Mouse (Mus musculus) limb, embryonic 11.5 days (tissue): ENCODE measurements around the gene Espnl. TPM values are rescaled to one million over a fixed set of nuclear protein-coding genes. Genes with fewer than 3 reads are reported as not detected.
A peak's percentile ranks its signal among the peaks of the same experiment; 100 is the strongest.

Experiments
- ATAC-seq: fragments of 200-750 bp; cut with Nextera tagmentation; 2 replicates; pipeline ENCODE4 v1.8.0; 2017; ENCODE audit warnings: low read depth; ENCODE audit not compliant: insufficient number of reproducible peaks, low FRiP score, low TSS enrichment
- DNase-seq: peaks from one replicate; pipeline ENCODE4 v3.0.0-alpha.2; 2015; ENCODE audit warnings: low spot score
- H3K27ac ChIP-seq: fragments of 300-500 bp; sonication (generic); replicated peaks from 2 replicates; pipeline ENCODE4 v1.5.1; 2014; ENCODE audit warnings: low read depth, mild to moderate bottlenecking, low read length
- H3K27me3 ChIP-seq: fragments of 300-500 bp; sonication (generic); 2 replicates; pipeline ENCODE4 v1.6.1; 2014; ENCODE audit warnings: mild to moderate bottlenecking, low read length, mixed read lengths; ENCODE audit not compliant: control insufficient read depth, insufficient read depth
- H3K36me3 ChIP-seq: fragments of 300-500 bp; sonication (generic); 2 replicates; pipeline ENCODE4 v1.6.1; 2014; ENCODE audit warnings: mild to moderate bottlenecking, low read length, moderate library complexity, mixed read lengths; ENCODE audit not compliant: control insufficient read depth, insufficient read depth
- H3K4me1 ChIP-seq: fragments of 300-500 bp; sonication (generic); 2 replicates; pipeline ENCODE4 v1.6.1; 2014; ENCODE audit warnings: low read length, mixed read lengths; ENCODE audit not compliant: control insufficient read depth, insufficient read depth
- H3K4me2 ChIP-seq: fragments of 300-500 bp; sonication (generic); 2 replicates; pipeline ENCODE4 v1.6.1; 2014; ENCODE audit warnings: low read depth, mild to moderate bottlenecking, moderate library complexity; ENCODE audit not compliant: severe bottlenecking
- H3K4me3 ChIP-seq: fragments of 300-500 bp; sonication (generic); 2 replicates; pipeline ENCODE4 v1.5.1; 2014; ENCODE audit warnings: low read depth, low read length
- H3K9ac ChIP-seq: fragments of 300-500 bp; sonication (generic); 2 replicates; pipeline ENCODE4 v1.6.1; 2014; ENCODE audit warnings: mild to moderate bottlenecking, low read length
- H3K9me3 ChIP-seq: fragments of 300-500 bp; sonication (generic); 2 replicates; pipeline ENCODE4 v1.6.1; 2016; ENCODE audit warnings: low read length; ENCODE audit not compliant: control insufficient read depth
- WGBS: fragments of 180-500 bp; shearing (Covaris S2); extraction: QIAGEN DNeasy Blood & Tissue Kit; methylation state at CpG from one replicate; pipeline ENCODE4 v1.1.7; 2014; 5-methylcytosine and 5-hydroxymethylcytosine counted together
- polyA plus RNA-seq: library from polyadenylated mRNA; unstranded; fragments of >200 nt; fragmentation: Nextera tagmentation; extraction: Ambion mirVana; gene quantifications from 2 replicates; pipeline ENCODE4 v1.2.1, GENCODE M21; 2014

Gene Espnl
- polyA plus RNA-seq, 1 experiment from 2014 or later = 0.05 TPM

- DNase-seq = no peak
- peaks cover 7% of the 10 kb centered on the region; the same call in 1 of the 2 replicates for H3K36me3 ChIP-seq
- ATAC-seq = no peak
- H3K4me2 ChIP-seq = no peak overlapping the region
- no peak overlapping the region for H3K27ac ChIP-seq
- no peaks in the 10 kb centered on the region for H3K9me3 ChIP-seq
- no peaks in the 10 kb centered on the region for H3K27me3 ChIP-seq
- 91% methylated on average over 11 of the region's 11 CpGs for WGBS
- no peak overlapping the region for H3K9ac ChIP-seq
- no peak overlapping the region for H3K4me3 ChIP-seq
- no peaks in the 10 kb centered on the region for H3K4me1 ChIP-seq
These were observed 29.6 kb upstream of the Espnl start for GRCm38 (mm10) chr1:91292101-91292825.

- H3K4me1 ChIP-seq = no peaks in the 10 kb centered on the region
- ATAC-seq (no peak), DNase-seq (no peak)
- H3K9me3 ChIP-seq = no peaks in the 10 kb centered on the region
- 93% methylated on average over 6 of the region's 6 CpGs for WGBS
- no peak overlapping the region for H3K4me2 ChIP-seq
- no peaks in the 10 kb centered on the region for H3K27me3 ChIP-seq
- H3K36me3 ChIP-seq = peaks cover 5% of the 10 kb centered on the region; the same call in 1 of the 2 replicates
- H3K27ac ChIP-seq = no peak overlapping the region
- H3K4me3 ChIP-seq = no peak overlapping the region
- no peak overlapping the region for H3K9ac ChIP-seq
These were observed 26.3 kb upstream of the Espnl start for GRCm38 (mm10) chr1:91295544-91295943.

- Histone ChIP-seq H3K9me3 (no peaks in the 10 kb centered on the region), H3K27me3 (no peaks in the 10 kb centered on the region), H3K27ac (no peak within 1 kb of the TSS), H3K4me2 (peak within 1 kb of the TSS; percentile 58), H3K4me1 (no peaks in the 10 kb centered on the region), H3K36me3 (no peaks in the 10 kb centered on the region), H3K9ac (peak within 1 kb of the TSS; percentile 69), H3K4me3 (peak within 1 kb of the TSS; percentile 63)
- peak; percentile 92 for DNase-seq
- ATAC-seq = peak; percentile 97
- WGBS = 2% methylated on average over 60 of the region's 65 CpGs
These were observed 23.8 kb upstream of the Espnl start, which contains the start of gene Scly for GRCm38 (mm10) chr1:91297799-91298744. Gene Scly (plus strand): TSS chr1:91298338.

- no peaks in the 10 kb centered on the region for H3K27me3 ChIP-seq
- no peaks in the 10 kb centered on the region for H3K4me1 ChIP-seq
- no peak for ATAC-seq
- peak overlapping the region; percentile 58 for H3K4me2 ChIP-seq
- no peak overlapping the region; the same call in 1 of the 2 replicates for H3K9ac ChIP-seq
- H3K36me3 ChIP-seq = no peaks in the 10 kb centered on the region
- H3K27ac ChIP-seq = no peak overlapping the region
- H3K9me3 ChIP-seq = no peaks in the 10 kb centered on the region
- 84% methylated on average over 13 of the region's 13 CpGs for WGBS
- no peak for DNase-seq
- peak overlapping the region; percentile 63 for H3K4me3 ChIP-seq
These were observed 22.7 kb upstream of the Espnl start for GRCm38 (mm10) chr1:91299026-91299706.

- Histone ChIP-seq H3K27me3 (no peaks in the 10 kb centered on the region), H3K9ac (no peak overlapping the region), H3K9me3 (no peaks in the 10 kb centered on the region), H3K27ac (no peak overlapping the region), H3K36me3 (no peaks in the 10 kb centered on the region), H3K4me2 (no peak overlapping the region), H3K4me3 (no peak overlapping the region), H3K4me1 (no peaks in the 10 kb centered on the region)
- WGBS = 86% methylated on average over 5 of the region's 5 CpGs
- ATAC-seq (no peak), DNase-seq (no peak)
These were observed 22.0 kb upstream of the Espnl start for GRCm38 (mm10) chr1:91299707-91300426.

- Histone ChIP-seq H3K9me3 (no peaks in the 10 kb centered on the region), H3K4me3 (no peak overlapping the region), H3K9ac (no peak overlapping the region), H3K4me2 (no peak overlapping the region), H3K27ac (no peak overlapping the region), H3K4me1 (no peaks in the 10 kb centered on the region), H3K36me3 (no peaks in the 10 kb centered on the region), H3K27me3 (no peaks in the 10 kb centered on the region)
- ATAC-seq (no peak), DNase-seq (no peak)
- whole genome bisulfite sequencing = 87% methylated on average over 3 of the region's 3 CpGs
These were observed 20.5 kb upstream of the Espnl start for GRCm38 (mm10) chr1:91301206-91301920.

GRCm38 (mm10) chr1:91302021-91302420 lies 19.9 kb upstream of the Espnl start:
- DNase-seq (no peak), ATAC-seq (no peak)
- H3K27me3 ChIP-seq = no peaks in the 10 kb centered on the region
- 75% methylated on average over 3 of the region's 3 CpGs for WGBS
- no peak overlapping the region for H3K4me2 ChIP-seq
- H3K4me3 ChIP-seq = no peak overlapping the region
- H3K4me1 ChIP-seq = no peaks in the 10 kb centered on the region
- H3K27ac ChIP-seq = no peak overlapping the region
- H3K9ac ChIP-seq = no peak overlapping the region
- no peaks in the 10 kb centered on the region for H3K36me3 ChIP-seq
- no peaks in the 10 kb centered on the region for H3K9me3 ChIP-seq
